Mouse (Mus musculus) lung, postnatal 4 days (tissue): ENCODE results near the gene Art2b.
"Not testable (repeated sequence)": the region's sequence is repeated elsewhere in the genome, so short reads cannot be mapped to it uniquely, and the experiment has no call there.

Experiments
- DNase-seq, 2 experiments: peaks; one replicate each; pipeline ENCODE4 v3.0.0; 2021

The Art2b gene

DNA sequence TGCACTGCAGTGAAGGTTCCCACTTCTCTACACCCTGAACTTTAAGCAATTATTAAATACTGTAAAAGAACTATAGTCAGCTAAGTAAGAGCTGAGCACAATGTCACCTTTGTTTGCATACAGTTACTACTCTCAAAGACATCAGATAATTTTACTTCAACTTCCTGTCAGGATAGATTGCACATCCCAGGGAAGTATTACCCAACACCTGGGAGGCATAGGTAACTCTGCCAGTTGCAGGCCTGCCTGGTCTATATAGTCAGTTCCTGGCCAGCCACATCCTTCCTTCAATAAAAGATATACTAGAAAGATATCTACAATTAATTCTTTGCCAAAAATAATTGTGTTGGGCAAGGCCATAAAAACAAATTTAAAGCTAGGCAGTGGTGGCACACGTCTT, 28.0 kb downstream of the Art2b start:
- DNase-seq = no peak

DNA sequence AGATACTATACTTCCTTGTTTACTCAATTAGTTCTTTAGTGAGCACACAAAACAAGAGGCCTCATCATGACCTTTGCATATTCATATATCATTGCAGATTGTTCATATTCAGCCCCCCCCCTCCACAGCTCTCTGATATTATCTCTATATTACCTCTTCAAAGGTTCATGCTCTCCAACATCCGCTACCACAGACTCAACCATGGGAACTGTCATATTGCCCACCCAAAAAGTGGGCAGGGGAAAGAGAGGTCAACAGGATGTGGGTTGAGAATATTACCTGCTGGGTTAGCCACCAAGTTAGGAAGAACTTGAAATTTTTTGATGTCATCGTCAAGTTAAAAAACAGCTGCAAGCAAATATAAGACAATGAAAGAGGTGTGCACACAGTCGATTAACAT, 29.9 kb downstream of the Art2b start:
- not testable (repeated sequence) for DNase-seq

DNA sequence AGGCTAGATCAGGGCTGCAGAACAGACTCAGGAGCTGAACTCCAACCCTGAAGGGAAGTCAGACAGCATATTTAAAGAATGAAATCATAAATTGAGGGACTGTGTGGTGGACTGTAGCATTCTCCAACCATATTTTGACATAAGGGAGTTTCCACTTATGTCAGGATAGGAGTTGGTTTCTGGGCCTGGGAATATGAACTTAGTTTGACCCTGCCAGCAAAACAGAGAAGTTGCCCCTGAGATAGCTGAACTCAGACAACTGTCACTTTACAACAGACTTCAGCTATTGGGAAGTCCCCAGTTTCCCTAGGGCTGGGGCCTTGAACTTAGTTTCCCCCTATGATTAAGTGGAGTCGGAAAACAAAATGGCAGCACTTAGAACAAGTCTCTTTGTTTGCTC, 33.9 kb downstream of the Art2b start:
- DNase-seq = no peak

DNA sequence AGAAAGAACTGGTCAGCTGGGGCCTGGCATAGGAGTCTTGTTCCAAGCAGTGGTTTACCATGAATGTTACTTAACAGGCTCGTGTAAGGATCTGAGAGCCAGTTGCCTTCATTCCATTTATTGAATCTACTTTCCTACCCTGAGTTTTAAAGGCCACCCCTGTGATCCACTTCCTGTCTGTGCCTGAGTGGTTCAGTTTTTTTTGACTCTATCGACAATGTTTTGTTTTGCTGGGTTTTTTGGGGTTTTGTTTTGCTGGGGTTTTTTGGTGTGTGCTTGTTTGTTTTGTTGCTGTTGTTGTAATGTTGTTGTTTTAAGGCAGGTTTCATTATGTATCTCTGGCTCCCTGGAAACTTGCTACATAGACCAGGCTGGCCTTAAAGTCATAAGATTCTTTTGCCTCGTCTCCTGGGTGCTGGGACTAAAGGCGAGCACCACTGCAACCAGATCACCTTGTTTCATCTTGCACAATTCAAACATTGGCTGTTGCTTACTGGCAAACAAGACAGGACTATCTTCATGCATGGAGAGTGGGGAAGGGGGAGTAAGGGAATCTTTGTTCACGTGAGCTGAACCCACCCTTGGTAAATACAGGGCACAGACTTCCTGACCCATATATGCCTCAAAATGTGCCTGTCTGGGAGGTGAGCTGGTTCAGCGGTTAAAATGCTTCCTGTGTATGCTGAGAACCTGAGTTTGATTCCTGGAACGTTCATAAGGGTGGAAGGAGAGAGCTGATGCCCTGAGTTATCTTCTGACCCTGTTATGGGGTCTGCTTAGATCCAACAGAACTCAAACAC, 34.5 kb downstream of the Art2b start:
- no peak for DNase-seq

DNA sequence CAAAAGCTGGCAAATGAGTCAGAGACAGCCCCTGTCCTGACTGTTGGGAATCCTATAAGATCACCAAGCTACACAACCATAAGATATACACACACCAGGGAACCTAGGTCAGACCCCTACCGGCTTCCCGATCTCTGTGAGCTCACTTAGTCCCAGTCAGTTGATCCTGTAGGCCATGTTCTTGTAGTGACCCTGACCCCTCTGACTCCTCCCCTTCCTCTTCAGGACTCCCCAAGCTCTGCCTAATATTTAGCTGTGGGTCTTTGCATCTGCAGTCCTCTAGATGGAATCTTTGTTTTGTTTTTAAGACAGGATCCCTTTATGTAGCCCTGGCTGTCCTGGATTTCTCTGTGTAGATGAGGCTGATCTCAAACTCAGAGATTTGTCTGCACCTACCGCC, 36.1 kb downstream of the Art2b start:
- DNase-seq = no peak

DNA sequence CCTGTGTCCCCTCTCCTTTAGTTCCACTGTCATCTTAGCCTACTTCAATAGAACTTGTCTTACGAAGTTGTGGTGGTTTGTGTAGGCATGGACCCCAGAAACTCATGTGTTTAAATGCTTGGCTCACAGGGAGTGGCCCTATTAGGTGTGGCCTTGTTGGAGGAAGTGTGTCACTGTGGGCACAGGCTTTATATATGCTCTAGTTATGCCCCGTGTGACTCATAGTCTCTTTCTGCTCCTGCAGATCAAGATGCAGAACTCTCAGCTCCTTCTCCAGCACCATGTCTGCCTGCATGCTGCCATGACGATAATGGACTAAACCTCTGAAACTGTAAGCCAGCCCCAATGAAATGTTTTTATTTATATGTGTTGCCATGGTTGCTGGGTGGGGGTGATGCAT, 37.7 kb downstream of the Art2b start:
- no peak for DNase-seq

DNA sequence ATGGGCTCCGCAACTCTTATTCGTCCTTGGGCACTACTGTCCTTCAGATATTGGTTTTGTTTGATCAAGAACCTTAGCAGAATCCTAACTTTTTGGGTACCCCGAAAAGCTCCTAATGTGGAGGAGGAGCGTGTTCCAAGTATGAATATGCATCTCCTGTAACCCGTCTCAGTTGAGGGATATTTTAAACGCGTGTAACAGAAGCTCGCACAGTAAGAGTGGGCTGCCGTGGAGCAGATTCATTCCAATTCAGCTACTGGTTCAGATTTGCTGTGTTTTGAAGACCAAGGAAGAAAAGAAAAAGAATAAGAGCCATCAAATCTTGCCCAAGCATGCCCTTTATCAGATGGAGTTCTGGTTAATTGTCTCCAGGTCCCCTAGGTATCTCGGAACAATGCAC, 43.7 kb downstream of the Art2b start:
- no peak for DNase-seq

DNA sequence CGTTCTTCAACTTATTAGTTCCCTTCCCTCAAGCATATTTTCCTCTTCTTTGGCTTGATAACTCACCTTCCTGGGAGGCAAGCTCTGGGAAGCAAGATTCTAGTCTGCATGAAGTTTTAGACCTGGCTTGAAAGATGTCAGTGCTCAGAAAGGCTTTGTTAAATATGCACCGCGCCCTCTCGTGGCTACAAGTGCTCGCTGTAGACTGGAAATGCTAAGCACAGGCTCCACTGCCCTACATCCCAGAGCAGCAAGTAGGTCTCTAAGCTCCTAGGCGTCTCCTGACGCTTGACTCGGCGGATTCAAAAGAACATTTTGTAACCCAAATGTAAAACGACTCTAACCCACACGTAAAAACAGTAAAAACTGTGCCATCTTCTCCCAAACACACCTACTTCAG, 44.3 kb downstream of the Art2b start:
- peak; percentile 52 to 66 for DNase-seq

DNA sequence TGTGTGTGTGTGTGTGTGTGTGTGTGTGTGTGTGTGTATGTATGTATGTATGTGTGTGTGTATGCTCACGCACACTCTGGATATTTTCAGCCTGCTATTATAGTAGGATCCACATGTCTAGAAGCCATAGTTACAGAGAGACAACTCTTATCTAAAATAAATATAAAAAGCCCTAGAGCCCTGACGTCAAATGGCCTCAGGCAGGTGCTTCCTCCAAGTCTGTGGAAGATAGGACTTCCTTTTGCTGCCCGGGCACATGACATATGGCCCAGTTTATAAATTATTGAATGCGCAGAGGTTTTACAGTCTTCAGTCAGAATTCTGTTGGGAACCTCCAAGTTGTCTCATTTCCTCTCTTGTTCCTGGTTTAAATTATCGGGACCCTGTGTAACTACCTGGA, 44.7 kb downstream of the Art2b start:
- DNase-seq = no peak

DNA sequence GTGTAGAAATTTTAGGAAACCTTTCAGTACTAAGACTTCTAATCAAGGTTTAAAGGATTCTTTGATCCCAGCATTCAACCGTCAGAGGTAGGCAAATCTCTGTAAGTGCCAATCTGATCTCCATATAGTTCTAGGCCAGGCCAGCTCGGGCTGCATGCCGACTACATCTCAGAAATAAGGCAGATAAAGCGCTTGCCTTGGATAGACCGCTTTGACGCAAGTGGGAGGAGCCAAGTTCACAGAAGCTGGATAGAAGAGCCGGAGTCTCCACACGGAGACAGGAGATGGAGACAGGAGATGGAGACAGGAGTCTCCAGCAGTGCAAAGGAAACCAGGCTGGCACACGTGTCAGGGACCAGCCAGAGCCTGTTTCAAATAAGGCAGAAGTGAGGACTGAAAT, 45.6 kb downstream of the Art2b start:
- no peak for DNase-seq

DNA sequence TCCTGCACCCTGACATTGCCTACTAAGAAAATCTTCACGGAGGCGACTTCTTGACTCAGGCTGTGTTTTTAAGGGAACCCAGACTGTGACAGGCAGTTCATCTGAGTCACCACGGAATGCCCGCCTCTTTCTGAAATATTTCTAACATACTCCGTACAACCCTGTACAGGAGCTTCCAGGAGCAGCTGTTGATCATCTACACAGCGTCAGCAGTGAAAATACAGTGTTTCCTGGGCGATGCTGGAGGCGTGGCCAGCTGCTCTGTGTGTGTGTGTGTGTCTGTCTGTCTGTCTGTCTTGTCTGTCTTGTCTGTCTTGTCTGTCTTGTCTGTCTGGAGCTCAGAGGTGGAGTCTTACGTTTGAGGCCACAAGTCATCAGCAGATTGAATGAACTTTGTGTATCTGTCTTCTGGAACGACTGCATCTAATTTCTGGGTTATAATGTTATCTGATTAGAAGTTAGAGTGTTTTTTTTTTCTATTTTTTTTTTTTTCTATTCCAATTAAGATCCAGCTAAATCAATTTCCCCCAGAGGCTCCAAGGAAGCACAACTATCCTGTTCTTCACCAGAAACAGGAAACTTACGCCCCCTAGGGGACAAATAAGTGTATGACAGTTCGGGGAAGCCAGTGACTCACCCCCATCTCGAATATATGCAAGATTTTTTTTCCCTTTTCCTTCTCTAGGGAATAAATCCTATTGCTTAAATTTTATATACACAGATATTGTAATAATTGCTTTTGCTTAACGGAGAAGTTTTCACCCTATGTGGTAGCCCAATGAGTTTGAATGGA, 47.1 kb downstream of the Art2b start:
- peak in 1 of 2 experiments; percentile 29 for DNase-seq

DNA sequence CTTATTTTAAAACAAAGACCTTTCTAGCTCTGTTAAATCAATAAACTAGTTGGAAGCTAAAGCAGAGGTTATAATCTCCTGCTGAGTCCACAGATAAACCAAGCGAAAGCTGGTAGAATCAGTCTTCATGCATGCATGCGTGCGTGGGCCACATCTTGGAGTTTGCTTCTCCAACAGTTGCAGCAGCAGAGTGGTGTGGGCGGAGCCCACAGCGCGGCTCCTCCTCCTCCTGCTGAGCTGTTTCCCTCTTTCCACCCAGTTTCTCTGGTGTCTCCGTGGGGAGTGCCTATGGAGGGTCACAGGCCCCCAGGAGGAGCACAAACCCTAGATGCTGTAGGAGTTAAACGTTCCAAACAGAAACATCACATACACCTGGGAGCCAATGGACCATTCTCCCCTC, 47.9 kb downstream of the Art2b start:
- DNase-seq = peak in 1 of 2 experiments; percentile 14

DNA sequence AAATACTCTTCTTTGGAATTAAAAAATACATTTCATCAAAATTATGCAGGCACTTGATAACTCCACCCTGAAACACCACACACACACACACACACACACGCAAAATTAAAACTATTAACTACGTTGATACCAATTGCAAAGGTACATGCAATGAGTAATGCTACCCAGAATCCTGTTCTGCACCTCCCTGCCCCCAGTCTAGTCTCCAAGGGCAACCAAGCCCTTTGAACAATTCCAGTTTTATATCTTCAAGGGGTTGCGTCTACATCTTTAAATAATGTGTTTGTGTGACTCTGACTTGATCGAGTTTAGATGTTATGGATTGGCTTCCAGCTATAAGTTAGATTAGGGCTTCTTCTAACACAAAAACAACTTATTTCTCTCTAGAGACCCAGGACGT, 49.9 kb downstream of the Art2b start:
- DNase-seq = no peak

DNA sequence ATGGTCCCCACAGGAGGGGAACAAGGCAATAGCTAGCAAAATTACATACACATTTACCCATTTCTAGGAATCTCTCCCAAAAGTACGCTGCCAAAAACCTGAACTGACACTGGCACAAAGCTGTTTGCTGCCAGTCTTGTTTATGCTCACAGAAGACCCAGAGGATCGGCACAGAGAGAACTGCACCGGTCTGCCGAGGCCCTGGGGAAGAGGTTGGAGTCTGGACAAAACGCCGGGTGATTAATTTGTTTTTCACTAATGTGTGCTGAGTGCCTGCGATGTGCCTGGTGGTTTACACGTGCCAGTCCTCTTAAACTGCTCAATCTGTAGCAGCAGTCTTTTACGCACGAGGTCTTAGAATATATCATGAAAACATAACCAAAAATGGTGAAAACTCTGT, 50.3 kb downstream of the Art2b start:
- DNase-seq = no peak

DNA sequence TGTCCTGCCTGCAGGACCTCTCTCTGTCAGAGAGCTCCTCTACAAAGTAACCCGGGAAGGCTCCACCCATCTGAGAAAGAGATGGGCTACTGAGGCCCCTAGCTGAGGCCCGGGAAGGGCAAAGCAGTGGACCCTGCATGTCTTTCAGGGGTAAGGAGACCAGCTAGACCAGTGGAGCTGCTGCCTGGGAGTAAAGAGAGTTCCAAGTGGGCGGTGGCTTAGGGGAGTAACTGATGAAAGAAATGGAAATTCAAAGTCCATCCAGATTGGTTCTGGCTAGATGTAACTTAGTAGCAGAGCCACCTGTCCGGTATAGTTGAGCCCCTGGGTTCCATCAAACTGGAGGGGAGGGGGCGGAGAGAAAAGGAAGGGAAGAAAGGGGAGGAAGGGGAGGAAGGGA, 51.0 kb downstream of the Art2b start:
- DNase-seq = no peak
